27 mouse cellular contexts compared by ENCODE assay signal in the genomic region with DNA sequence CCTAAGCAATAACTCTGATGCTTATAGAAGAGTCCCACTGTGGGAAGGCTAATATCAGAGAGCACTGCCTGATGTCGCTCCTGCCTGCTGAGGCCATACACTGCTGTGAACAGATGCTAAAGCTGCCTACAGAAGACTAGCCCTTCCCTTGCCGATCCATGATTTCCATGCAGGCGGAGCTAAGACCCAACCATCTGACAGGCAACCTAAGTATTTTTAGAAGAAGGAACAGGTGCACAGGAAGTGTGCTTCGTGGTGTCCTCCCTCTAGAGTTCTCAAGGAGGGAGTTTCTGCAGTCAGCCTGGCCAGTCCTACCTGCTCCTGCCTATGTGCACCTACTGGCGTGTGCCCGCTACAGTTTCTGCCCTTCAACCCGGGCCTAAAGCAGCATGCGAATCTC.
A peak's percentile ranks its signal among the peaks of the same experiment; 100 is the strongest.
DNase-seq lines count a peak whose midpoint lies in the region; ATAC-seq and TF ChIP-seq lines count a peak whose summit lies in the region.
"Had no signal": no experiment of that assay in that cellular context is flagged by ENCODE, and none has a peak within 500 bp of the region (broad histone marks: within the 10 kb centered on the region; RNA-seq: fewer than 3 reads in every experiment).

No protein-coding gene starts in this region.

- no peak overlapping the region for H3K4me3 ChIP-seq in cerebellum, adult 2 months (replicated peaks; ENCODE audit: insufficient read depth, low read depth, low read length)
- H3K4me3 ChIP-seq in intestine, postnatal 0 days (ENCODE audit: low read depth, low read length), result no peak overlapping the region
- H3K4me3 ChIP-seq: hindbrain, embryonic 15.5 days; liver, embryonic 12.5 days; midbrain, embryonic 12.5 days had no signal

- ATAC-seq in cerebellum, adult (ENCODE audit: insufficient number of reproducible peaks, low FRiP score, low TSS enrichment), result peak; percentile 77
- ATAC-seq in intestine, postnatal 0 days, result no peak
- ATAC-seq: forebrain, embryonic 14.5 days; liver, embryonic 12.5 days; liver, postnatal 0 days; Patski had no signal

- H3K9me3 ChIP-seq in intestine, postnatal 0 days (ENCODE audit: control insufficient read depth), result no peaks in the 10 kb centered on the region
- H3K9me3 ChIP-seq: G1E; hindbrain, embryonic 15.5 days; liver, embryonic 12.5 days; midbrain, embryonic 12.5 days had no signal

- H3K4me2 ChIP-seq in intestine, postnatal 0 days (replicated peaks; ENCODE audit: low read depth), result no peak overlapping the region
- H3K4me2 ChIP-seq: heart, embryonic 11.5 days; hindbrain, embryonic 15.5 days; liver, embryonic 12.5 days; midbrain, embryonic 12.5 days had no signal

- WGBS in cerebellum, adult 2 months, result 20% methylated on average over 8 of the region's 8 CpGs
- WGBS in intestine, postnatal 0 days, result 89% methylated on average over 8 of the region's 8 CpGs

- no peak for DNase-seq in cerebellum, postnatal 4 days (ENCODE audit: low spot score in 2 of 2)
- DNase-seq in A20 (ENCODE audit: low read depth, low spot score), result peak; percentile 45
- DNase-seq in cerebellum, adult 2 months, result peak; percentile 70 to 83
- peak; percentile 68 to 69 for DNase-seq in cerebellum, postnatal 25 days
- DNase-seq in embryo, embryonic 10.5 days (ENCODE audit: low spot score), result no peak
- DNase-seq in natural killer cell, adult 2 months (ENCODE audit: low spot score in 2 of 2), result no peak
- DNase-seq: adrenal gland, postnatal 14 days; gastrocnemius, postnatal 14 days; kidney, adult 2 months; kidney, postnatal 4 days; layer of hippocampus, postnatal 36 days; left cerebral cortex, postnatal 4 days; liver, postnatal 0 days; lung, postnatal 36 days; retina, postnatal 1 day; right cerebral cortex, postnatal 14 days; thymus, adult 18-20 months had no signal

- peaks cover 13% of the 10 kb centered on the region for H3K4me1 ChIP-seq in cerebellum, adult 2 months (ENCODE audit: control insufficient read depth, insufficient read depth, low read length)
- no peaks in the 10 kb centered on the region for H3K4me1 ChIP-seq in intestine, postnatal 0 days (replicated peaks; ENCODE audit: control insufficient read depth, insufficient read depth, low read length)
- H3K4me1 ChIP-seq: hindbrain, embryonic 15.5 days; midbrain, embryonic 12.5 days had no signal

- H3K9ac ChIP-seq in intestine, postnatal 0 days (ENCODE audit: low read depth, low read length), result no peak overlapping the region
- H3K9ac ChIP-seq: hindbrain, embryonic 15.5 days; liver, embryonic 12.5 days; liver, postnatal 0 days; midbrain, embryonic 12.5 days had no signal

- H3K27me3 ChIP-seq in cerebellum, adult 2 months (ENCODE audit: control insufficient read depth, insufficient read depth, low read length), result no peaks in the 10 kb centered on the region
- no peaks in the 10 kb centered on the region for H3K27me3 ChIP-seq in intestine, postnatal 0 days (replicated peaks; ENCODE audit: control insufficient read depth, insufficient read depth, low read length)
- H3K27me3 ChIP-seq: hindbrain, embryonic 15.5 days; liver, embryonic 12.5 days; midbrain, embryonic 12.5 days; Patski had no signal

- no peak for TF ChIP-seq CTCF in cerebellum, adult 2 months (IDR thresholded peaks at IDR 0.05; ENCODE audit: borderline replicate concordance, insufficient read depth, low read depth, low read length)
- no peak for TF ChIP-seq CTCF in intestine, postnatal 0 days (IDR thresholded peaks at IDR 0.05; ENCODE audit: low read depth)

- H3K27ac ChIP-seq in cerebellum, adult 2 months (ENCODE audit: insufficient read depth, low read length), result peak overlapping the region; percentile 29
- H3K27ac ChIP-seq in intestine, postnatal 0 days (ENCODE audit: low read depth, low read length), result no peak overlapping the region
- H3K27ac ChIP-seq: hindbrain, embryonic 15.5 days; liver, embryonic 12.5 days; midbrain, embryonic 12.5 days; stomach, postnatal 0 days had no signal

- peaks cover 22% of the 10 kb centered on the region for H3K36me3 ChIP-seq in intestine, postnatal 0 days (ENCODE audit: control insufficient read depth, insufficient read depth)
- H3K36me3 ChIP-seq: hindbrain, embryonic 15.5 days; midbrain, embryonic 12.5 days had no signal

- no peak for TF ChIP-seq POLR2A in cerebellum, adult 2 months (IDR thresholded peaks at IDR 0.05; ENCODE audit: borderline replicate concordance, insufficient read depth, low read length)

Comparison
In these comparisons a context has a peak if more than half of its experiments do, and no peak if none do; other contexts are left out.
1. DNase-seq: peak in A20 (single experiment), cerebellum, adult 2 months (2 of 2) and cerebellum, postnatal 25 days (2 of 2); none in cerebellum, postnatal 4 days (0 of 2), embryo, embryonic 10.5 days (single experiment) and natural killer cell, adult 2 months (0 of 2).